Mouse (Mus musculus) liver, embryonic 14.5 days (tissue): ENCODE results near the gene Cfap57.

Source experiments
- CTCF ChIP-seq: IDR thresholded peaks from 2 replicates; pipeline ENCODE4 v1.5.1; 2016; ENCODE audit warnings: antibody characterized with exemption, low read depth, control low read depth
- EP300 ChIP-seq: IDR thresholded peaks from 2 replicates; pipeline ENCODE4 v1.6.1; 2016; ENCODE audit warnings: antibody characterized with exemption, low read depth

- TF ChIP-seq CTCF (no peak), EP300 (no peak)
Measured at GRCm38 (mm10) chr4:118609836-118610235, 10.7 kb downstream of the Cfap57 start.
